Mouse (Mus musculus) lung, postnatal 0 days (tissue): ENCODE measurements around the gene Rap1gap2.

ENCODE experiments used
- CTCF ChIP-seq: IDR thresholded peaks from 2 replicates; pipeline ENCODE4 v1.5.1; 2016; ENCODE audit warnings: antibody characterized with exemption, mild to moderate bottlenecking
- EP300 ChIP-seq: IDR thresholded peaks from 2 replicates; pipeline ENCODE4 v1.6.1; 2016; ENCODE audit warnings: antibody characterized with exemption, mild to moderate bottlenecking, control low read depth

GRCm38 (mm10) chr11:74465712-74466111, 145.0 kb downstream of the Rap1gap2 start:
- TF ChIP-seq CTCF (peak; percentile 62), EP300 (no peak)
